Mouse (Mus musculus) spleen, adult 2 months (tissue): ENCODE results near the gene Jarid2. TPM values are rescaled to one million over a fixed set of nuclear protein-coding genes. Genes with fewer than 3 reads are reported as not detected.
"Not testable (repeated sequence)": the region's sequence is repeated elsewhere in the genome, so short reads cannot be mapped to it uniquely, and the experiment has no call there.

Experiments
- DNase-seq, 2 experiments: peaks; one replicate each; pipeline versions ENCODE4 v3.0.0 to v3.0.0-alpha.2; 2012 to 2021; ENCODE audit warnings: low spot score in 2 of 2, low read depth in 1 of 2
- H3K27ac ChIP-seq: fragments of 200-500 bp; 2 replicates; pipeline ENCODE4 v1.5.1; 2012; ENCODE audit warnings: low read length, inconsistent platforms; ENCODE audit not compliant: insufficient read depth
- H3K27me3 ChIP-seq: fragments of 200-500 bp; 2 replicates; pipeline ENCODE4 v1.6.1; 2012; ENCODE audit warnings: mild to moderate bottlenecking, moderate library complexity, low read length, inconsistent platforms; ENCODE audit not compliant: control insufficient read depth, insufficient read depth
- H3K36me3 ChIP-seq: fragments of 200-500 bp; 2 replicates; pipeline ENCODE4 v1.6.1; 2012; ENCODE audit warnings: mild to moderate bottlenecking, low read length, inconsistent platforms; ENCODE audit not compliant: control insufficient read depth, insufficient read depth
- H3K4me1 ChIP-seq: fragments of 200-500 bp; 2 replicates; pipeline ENCODE4 v1.6.1; 2011; ENCODE audit warnings: inconsistent platforms; ENCODE audit not compliant: control insufficient read depth, insufficient read depth, insufficient read length
- H3K4me3 ChIP-seq: fragments of 200-500 bp; 2 replicates; pipeline ENCODE4 v1.5.1; 2011; ENCODE audit warnings: mild to moderate bottlenecking, inconsistent platforms; ENCODE audit not compliant: insufficient read depth, insufficient read length; ENCODE audit errors: extremely low read depth
- CTCF ChIP-seq: fragments of 200-500 bp; IDR thresholded peaks from 2 replicates; pipeline ENCODE4 v1.5.1; 2011; ENCODE audit warnings: mild to moderate bottlenecking, inconsistent platforms; ENCODE audit not compliant: insufficient read depth, insufficient read length, insufficient replicate concordance; ENCODE audit errors: extremely low read depth
- POLR2A ChIP-seq: fragments of 200-500 bp; IDR thresholded peaks from 2 replicates; pipeline ENCODE4 v1.6.1; 2011; ENCODE audit warnings: low read depth, low read length, inconsistent platforms
- WGBS: fragments of 180-500 bp; shearing (Covaris S2); methylation state at CpG from one replicate; pipeline ENCODE4 v1.1.7; 2018; 5-methylcytosine and 5-hydroxymethylcytosine counted together
- polyA plus RNA-seq: library from polyadenylated mRNA; depleted of rRNA; stranded (reverse); fragments of >200 nt; gene quantifications from 2 replicates; pipeline ENCODE4 v1.2.3, GENCODE M21; 2012

Gene Jarid2
- polyA plus RNA-seq, 1 experiment, result 10.9 TPM

GRCm38 (mm10) chr13:44711882-44712281, 17.4 kb upstream of the Jarid2 start:
- Histone ChIP-seq H3K27ac (no peak overlapping the region), H3K4me1 (no peaks in the 10 kb centered on the region), H3K36me3 (no peaks in the 10 kb centered on the region), H3K4me3 (no peak overlapping the region), H3K27me3 (no peaks in the 10 kb centered on the region)
- TF ChIP-seq CTCF (no peak), POLR2A (no peak)
- WGBS, result 83% methylated on average over 1 of the region's 1 CpGs
- no peak for DNase-seq

- H3K4me1 ChIP-seq, result no peaks in the 10 kb centered on the region; the same call in 1 of the 2 replicates
- no peak overlapping the region for H3K27ac ChIP-seq
- TF ChIP-seq CTCF (no peak), POLR2A (no peak)
- no peaks in the 10 kb centered on the region for H3K27me3 ChIP-seq
- no peak overlapping the region for H3K4me3 ChIP-seq
- DNase-seq, result no peak
- no peaks in the 10 kb centered on the region for H3K36me3 ChIP-seq
- WGBS, result 77% methylated on average over 10 of the region's 10 CpGs
These were observed 13.9 kb upstream of the Jarid2 start for GRCm38 (mm10) chr13:44715187-44715885.

- H3K4me1 ChIP-seq, result peaks cover 2% of the 10 kb centered on the region; the same call in 1 of the 2 replicates
- H3K4me3 ChIP-seq, result no peak overlapping the region
- no peak for DNase-seq
- TF ChIP-seq POLR2A (no peak), CTCF (no peak)
- WGBS, result 85% methylated on average over 9 of the region's 9 CpGs
- no peak overlapping the region for H3K27ac ChIP-seq
- no peaks in the 10 kb centered on the region for H3K36me3 ChIP-seq
- H3K27me3 ChIP-seq, result no peaks in the 10 kb centered on the region
These were observed 11.4 kb upstream of the Jarid2 start for GRCm38 (mm10) chr13:44717838-44718237.

- not testable (repeated sequence) for DNase-seq, H3K4me1 ChIP-seq, H3K4me3 ChIP-seq, H3K27ac ChIP-seq, H3K27me3 ChIP-seq, H3K36me3 ChIP-seq
- 86% methylated on average over 5 of the region's 5 CpGs for WGBS
These were observed 10.8 kb upstream of the Jarid2 start for GRCm38 (mm10) chr13:44718465-44718864.

- DNase-seq, result no peak
- 21% methylated on average over 1 of the region's 1 CpGs for whole genome bisulfite sequencing
- Histone ChIP-seq H3K27ac (no peak overlapping the region), H3K27me3 (no peaks in the 10 kb centered on the region), H3K4me3 (no peak overlapping the region), H3K36me3 (no peaks in the 10 kb centered on the region), H3K4me1 (peaks cover 2% of the 10 kb centered on the region; the same call in 1 of the 2 replicates)
- TF ChIP-seq POLR2A (no peak), CTCF (no peak)
These were observed 9.2 kb upstream of the Jarid2 start for GRCm38 (mm10) chr13:44720094-44720493.

- no peak overlapping the region for H3K4me3 ChIP-seq
- 37% methylated on average over 5 of the region's 5 CpGs for WGBS
- DNase-seq, result no peak
- H3K4me1 ChIP-seq, result peaks cover 2% of the 10 kb centered on the region; the same call in 1 of the 2 replicates
- H3K27ac ChIP-seq, result no peak overlapping the region
- TF ChIP-seq POLR2A (no peak), CTCF (no peak)
- no peaks in the 10 kb centered on the region for H3K27me3 ChIP-seq
- no peaks in the 10 kb centered on the region for H3K36me3 ChIP-seq
These were observed 7.3 kb upstream of the Jarid2 start for GRCm38 (mm10) chr13:44721891-44722547.

- 93% methylated on average over 9 of the region's 9 CpGs for WGBS
- not testable (repeated sequence) for H3K4me3 ChIP-seq
These were observed 5.8 kb upstream of the Jarid2 start for GRCm38 (mm10) chr13:44723522-44723921.

More at GRCm38 (mm10) chr13:44723522-44723921, 5.8 kb upstream of the Jarid2 start:
- not testable (repeated sequence) for H3K27ac ChIP-seq, DNase-seq, H3K4me1 ChIP-seq, H3K36me3 ChIP-seq, H3K27me3 ChIP-seq
